Mouse (Mus musculus) G1E (cell line): ENCODE measurements around the gene Kalrn. TPM values are rescaled to one million over a fixed set of nuclear protein-coding genes. Genes with fewer than 3 reads are reported as not detected.
"Not testable (repeated sequence)": the region's sequence is repeated elsewhere in the genome, so short reads cannot be mapped to it uniquely, and the experiment has no call there.

ENCODE experiments used
- ATAC-seq: 2 replicates; pipeline ENCODE4 v1.8.0; 2016; ENCODE audit warnings: mild to moderate bottlenecking; ENCODE audit not compliant: insufficient number of reproducible peaks, poor library complexity, low FRiP score, severe bottlenecking; ENCODE audit errors: extremely low read depth
- DNase-seq: peaks from one replicate; pipeline ENCODE4 v3.0.0; 2012; ENCODE audit warnings: low spot score
- H3K27me3 ChIP-seq: 2 replicates; pipeline ENCODE4 v1.6.1; 2012; ENCODE audit warnings: mild to moderate bottlenecking, low read length, inconsistent platforms; ENCODE audit not compliant: insufficient read depth
- H3K36me3 ChIP-seq: replicated peaks from 2 replicates; pipeline ENCODE3; 2012; ENCODE audit warnings: mild to moderate bottlenecking, inconsistent platforms
- H3K4me1 ChIP-seq: 2 replicates; pipeline ENCODE4 v1.6.1; 2012; ENCODE audit warnings: low read depth, low read length, inconsistent platforms, mixed read lengths; ENCODE audit not compliant: insufficient read depth
- H3K4me3 ChIP-seq: 2 replicates; pipeline ENCODE4 v1.5.1; 2012; ENCODE audit warnings: low read depth, mild to moderate bottlenecking, inconsistent platforms, low read length, moderate library complexity, mixed read lengths
- H3K9me3 ChIP-seq: replicated peaks from 2 replicates; pipeline ENCODE4 v1.6.1; 2012; ENCODE audit warnings: inconsistent platforms
- CTCF ChIP-seq: IDR thresholded peaks from 2 replicates; pipeline ENCODE4 v1.5.1; 2012; ENCODE audit warnings: low read depth, low read length, inconsistent platforms, mixed read lengths
- GATA1 ChIP-seq: IDR thresholded peaks from 2 replicates; pipeline ENCODE4 v1.6.1; 2012; ENCODE audit warnings: borderline replicate concordance, low read length, inconsistent platforms, mixed read lengths
- GATA2 ChIP-seq: IDR thresholded peaks from 2 replicates; pipeline ENCODE4 v1.6.1; 2012; ENCODE audit warnings: low read depth, low read length, inconsistent platforms, borderline replicate concordance
- POLR2AphosphoS5 ChIP-seq: IDR thresholded peaks from 2 replicates; pipeline ENCODE4 v1.6.1; 2012; ENCODE audit warnings: low read depth, low read length, inconsistent platforms; ENCODE audit not compliant: insufficient replicate concordance
- TAL1 ChIP-seq: conservative IDR thresholded peaks from 2 replicates; pipeline ENCODE4 v1.6.1; 2012; ENCODE audit warnings: low read depth, low read length, inconsistent platforms, mixed read lengths
- polyA plus RNA-seq: library from polyadenylated mRNA; stranded (reverse); fragments of >175 nt; gene quantifications from 2 replicates; pipeline ENCODE4 v1.2.3, GENCODE M21; 2012
- total RNA-seq, 2 experiments: library from RNA; stranded (forward) in 1 of 2; stranded (reverse) in 1 of 2; fragments of 200-1000 nt in 1 of 2; fragments of >200 nt in 1 of 2; fragmentation: Nextera tagmentation in 1 of 2; gene quantifications; 2 replicates each; pipeline ENCODE4 v1.2.3; 2014 to 2017

The Kalrn gene
- total and polyA plus RNA-seq, 3 experiments = 0.88 to 2.8 (median 1.8) TPM

DNA sequence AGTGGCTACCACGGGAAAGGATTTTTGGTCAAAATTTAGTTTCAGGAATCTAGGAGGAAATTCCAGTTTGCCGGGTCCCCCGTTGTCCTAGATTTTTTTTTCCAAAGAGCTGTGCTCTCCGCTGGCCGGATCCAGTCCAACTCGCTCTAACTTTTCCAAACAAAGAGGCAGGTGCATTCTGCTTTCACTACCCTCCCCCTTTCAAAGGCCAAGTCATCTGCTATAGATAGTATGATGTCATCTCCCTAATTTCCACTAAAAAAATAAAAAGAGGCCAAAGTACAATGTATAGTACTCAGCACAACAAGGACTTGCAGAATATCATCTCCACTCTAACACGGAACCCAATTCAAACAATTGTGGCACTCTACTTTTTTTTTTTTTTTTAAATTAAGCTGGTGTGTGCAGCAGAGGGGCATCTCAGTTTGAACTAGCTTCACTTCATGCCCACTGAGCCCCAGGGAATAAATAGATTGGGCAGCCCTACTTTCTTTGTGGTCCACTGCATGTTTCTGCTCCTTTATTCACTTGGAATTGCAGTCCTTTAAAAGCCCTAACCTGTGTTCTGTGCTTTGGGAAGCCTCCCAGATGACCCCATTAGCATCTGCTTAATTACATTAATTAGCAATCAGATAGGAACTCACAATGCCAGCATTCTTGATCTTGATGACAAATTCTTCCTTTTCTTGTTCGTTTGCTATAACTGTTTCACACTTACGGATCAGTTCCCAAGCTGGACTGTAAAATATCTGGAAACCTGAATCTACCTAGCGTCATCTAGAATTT, 489.0 kb downstream of the Kalrn start:
- no peaks in the 10 kb centered on the region for H3K9me3 ChIP-seq
- H3K36me3 ChIP-seq = no peaks in the 10 kb centered on the region
- peaks cover 73% of the 10 kb centered on the region for H3K27me3 ChIP-seq
- TF ChIP-seq CTCF = no peak
- no peak for TF ChIP-seq GATA2
- no peak for TF ChIP-seq POLR2AphosphoS5
- no peak for TF ChIP-seq GATA1
- TF ChIP-seq TAL1 = no peak
- no peak overlapping the region for H3K4me3 ChIP-seq
- peaks cover 12% of the 10 kb centered on the region for H3K4me1 ChIP-seq
- no peak for DNase-seq
- ATAC-seq = no peak

DNA sequence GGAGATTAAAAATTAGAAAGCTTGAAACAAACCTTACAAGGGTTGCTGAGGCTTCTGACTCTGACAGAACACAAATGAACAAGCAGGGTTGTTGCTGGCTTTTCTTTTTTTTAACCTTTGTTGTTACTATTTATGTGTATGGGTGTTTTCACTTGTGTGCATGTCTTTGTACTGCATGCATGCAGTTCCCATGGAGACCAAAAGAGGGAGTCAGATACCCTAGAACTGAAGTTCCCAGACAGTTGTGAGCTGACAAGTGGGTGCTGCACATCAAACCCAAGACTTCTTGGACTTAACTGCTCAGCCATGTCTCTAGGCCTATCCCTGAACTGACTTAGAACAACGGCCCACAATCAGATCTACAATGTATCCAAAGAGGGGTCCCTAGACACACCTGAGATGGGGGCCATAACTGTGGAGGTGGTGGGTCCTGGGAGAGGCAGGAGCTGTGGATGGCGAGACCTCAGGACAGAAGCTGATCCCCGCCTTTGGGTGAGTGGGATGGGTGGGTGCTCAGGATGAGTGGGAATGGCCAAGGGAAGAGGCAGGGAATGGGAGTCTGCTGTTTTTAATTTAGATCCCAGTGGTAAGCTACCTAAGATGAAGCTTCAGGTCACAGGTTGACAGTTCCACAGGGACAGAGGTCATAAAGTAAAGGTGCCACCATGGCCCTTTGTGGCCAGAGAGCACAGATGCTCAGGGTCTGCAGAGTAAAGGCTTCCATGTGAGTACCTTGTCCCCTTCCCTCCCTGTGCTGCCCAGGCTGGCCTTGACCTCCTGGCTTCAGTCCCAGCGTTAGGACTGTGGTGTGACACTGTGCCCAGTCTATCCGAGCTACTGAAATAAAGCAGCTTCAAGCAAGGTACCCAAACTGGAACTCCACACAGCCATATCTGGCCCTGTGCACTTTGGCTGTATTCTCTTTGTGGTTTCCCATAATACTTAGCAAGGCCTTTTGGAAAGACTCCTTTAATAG, 490.6 kb downstream of the Kalrn start:
- Histone ChIP-seq H3K9me3 (no peaks in the 10 kb centered on the region), H3K36me3 (no peaks in the 10 kb centered on the region), H3K4me3 (no peak overlapping the region), H3K4me1 (peaks cover 24% of the 10 kb centered on the region), H3K27me3 (peaks cover 68% of the 10 kb centered on the region)
- no peak for DNase-seq
- TF ChIP-seq POLR2AphosphoS5 (no peak), GATA1 (no peak), CTCF (no peak; the same call in 1 of the 2 replicates), GATA2 (no peak), TAL1 (no peak)
- no peak for ATAC-seq

DNA sequence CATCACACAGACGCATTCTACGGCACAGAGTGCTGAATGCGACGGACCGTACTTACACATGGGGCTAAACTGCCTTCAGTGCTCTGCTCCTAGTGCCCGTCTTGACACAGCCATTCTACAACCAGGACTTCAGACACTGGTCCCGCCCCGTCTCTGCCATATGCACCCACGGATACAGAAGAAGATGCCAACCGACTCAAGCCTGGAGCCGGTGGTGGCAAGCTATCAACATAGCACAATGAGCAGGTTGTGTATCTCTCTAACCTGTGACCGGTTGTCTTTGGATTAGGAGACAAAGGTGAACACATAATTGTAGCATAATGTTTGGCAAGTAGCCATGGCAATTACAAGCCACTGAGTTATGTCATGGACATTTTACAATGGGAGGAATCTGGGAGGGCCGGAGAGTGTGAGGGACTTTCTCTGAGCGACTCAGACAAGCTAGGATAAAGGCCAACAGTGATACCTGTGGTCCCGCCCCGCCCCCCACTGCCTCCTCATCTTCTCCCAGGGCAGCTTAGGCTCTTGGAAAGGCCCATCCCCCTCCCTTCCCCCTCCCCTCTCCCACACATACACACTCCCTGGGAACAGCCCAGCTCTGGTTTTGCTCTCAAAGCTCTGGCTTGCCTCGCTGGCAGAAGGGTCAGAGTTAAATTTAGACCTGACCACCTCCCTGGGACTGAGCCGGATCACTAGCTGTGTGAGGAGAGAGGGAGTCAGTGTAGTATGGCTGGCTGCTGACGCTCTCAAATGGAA, 491.5 kb downstream of the Kalrn start:
- H3K4me1 ChIP-seq = peaks cover 30% of the 10 kb centered on the region
- no peak for ATAC-seq
- TF ChIP-seq GATA2 (no peak), POLR2AphosphoS5 (no peak), CTCF (no peak), GATA1 (no peak), TAL1 (no peak)

DNA sequence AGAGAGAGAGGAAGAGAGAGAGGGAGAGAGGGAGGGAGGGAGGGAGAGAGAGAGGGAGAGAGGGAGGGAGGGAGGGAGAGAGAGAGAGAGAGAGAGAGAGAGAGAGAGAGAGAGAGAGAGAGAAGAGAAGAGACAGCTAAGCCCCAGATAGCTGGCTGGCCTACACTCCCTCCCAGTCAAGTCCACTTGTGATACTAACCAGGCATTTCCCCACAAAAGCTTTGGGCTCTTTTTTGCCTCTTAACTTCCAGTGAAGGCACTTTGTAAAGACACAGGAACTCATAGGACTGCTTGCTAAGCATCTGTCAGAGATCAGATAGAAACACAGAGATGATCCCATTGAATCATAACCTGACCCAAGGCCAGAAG, 492.0 kb downstream of the Kalrn start:
- H3K9me3 ChIP-seq, ATAC-seq, DNase-seq, H3K4me3 ChIP-seq, H3K36me3 ChIP-seq: not testable (repeated sequence)
- H3K4me1 ChIP-seq = peaks cover 30% of the 10 kb centered on the region
- peaks cover 63% of the 10 kb centered on the region for H3K27me3 ChIP-seq

More for the DNA sequence above, 491.5 kb downstream of the Kalrn start:
- DNase-seq = no peak
- no peak overlapping the region for H3K4me3 ChIP-seq
- no peaks in the 10 kb centered on the region for H3K36me3 ChIP-seq
- H3K27me3 ChIP-seq = peaks cover 64% of the 10 kb centered on the region
- H3K9me3 ChIP-seq = no peaks in the 10 kb centered on the region

DNA sequence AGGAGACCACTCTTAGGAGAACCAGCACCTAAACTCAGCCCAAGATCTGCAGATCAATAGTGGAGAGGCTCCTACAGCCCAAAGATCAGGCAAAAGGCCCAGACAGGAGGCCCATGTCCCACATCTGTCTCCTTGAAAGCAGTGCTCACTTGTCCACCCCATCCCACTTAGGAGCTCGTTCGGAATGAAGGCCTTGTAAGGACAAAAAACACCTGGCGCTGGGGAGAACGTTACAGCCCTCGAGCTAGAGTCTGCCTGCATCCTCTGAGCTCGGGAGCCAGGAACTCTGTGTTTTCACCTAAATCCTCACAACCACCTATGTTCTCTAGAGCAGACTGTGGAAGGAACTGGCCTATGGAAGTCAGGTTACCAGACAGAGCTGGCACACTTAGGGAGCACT, 492.5 kb downstream of the Kalrn start:
- no peak for TF ChIP-seq POLR2AphosphoS5
- no peak for TF ChIP-seq GATA2
- no peak for TF ChIP-seq GATA1
- TF ChIP-seq TAL1 = no peak
- TF ChIP-seq CTCF = no peak
- DNase-seq = no peak
- Histone ChIP-seq H3K27me3 (peaks cover 61% of the 10 kb centered on the region), H3K36me3 (no peaks in the 10 kb centered on the region), H3K9me3 (no peaks in the 10 kb centered on the region), H3K4me3 (no peak overlapping the region), H3K4me1 (peaks cover 30% of the 10 kb centered on the region)
- ATAC-seq = no peak

DNA sequence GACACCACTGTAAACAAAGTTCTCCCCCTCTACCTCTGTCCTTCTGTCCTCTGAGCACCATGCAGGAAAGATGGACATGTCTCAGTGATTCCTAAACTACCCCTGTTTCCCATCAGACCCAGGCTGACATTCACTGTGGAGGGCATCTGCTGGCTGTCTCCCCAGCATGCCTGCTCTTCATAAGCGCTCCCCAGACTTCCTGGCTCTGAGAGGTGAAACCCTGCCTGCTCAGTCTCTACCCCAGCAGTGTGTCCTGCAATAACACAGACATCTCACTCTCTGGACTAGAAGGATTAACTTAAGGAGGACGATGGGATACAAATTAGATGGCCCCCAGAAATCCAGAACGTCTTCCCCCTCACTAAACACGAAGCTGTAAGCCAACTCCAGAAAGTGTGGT, 493.8 kb downstream of the Kalrn start:
- ATAC-seq (no peak), DNase-seq (no peak)
- Histone ChIP-seq H3K27me3 (peaks cover 69% of the 10 kb centered on the region), H3K4me3 (no peak overlapping the region), H3K9me3 (peaks cover 3% of the 10 kb centered on the region), H3K36me3 (no peaks in the 10 kb centered on the region), H3K4me1 (peaks cover 32% of the 10 kb centered on the region)
- TF ChIP-seq CTCF = no peak
- no peak for TF ChIP-seq POLR2AphosphoS5
- TF ChIP-seq GATA1 = no peak
- TF ChIP-seq TAL1 = no peak
- no peak for TF ChIP-seq GATA2
